ENCODE assay signal across 9 mouse cellular contexts in the genomic region with DNA sequence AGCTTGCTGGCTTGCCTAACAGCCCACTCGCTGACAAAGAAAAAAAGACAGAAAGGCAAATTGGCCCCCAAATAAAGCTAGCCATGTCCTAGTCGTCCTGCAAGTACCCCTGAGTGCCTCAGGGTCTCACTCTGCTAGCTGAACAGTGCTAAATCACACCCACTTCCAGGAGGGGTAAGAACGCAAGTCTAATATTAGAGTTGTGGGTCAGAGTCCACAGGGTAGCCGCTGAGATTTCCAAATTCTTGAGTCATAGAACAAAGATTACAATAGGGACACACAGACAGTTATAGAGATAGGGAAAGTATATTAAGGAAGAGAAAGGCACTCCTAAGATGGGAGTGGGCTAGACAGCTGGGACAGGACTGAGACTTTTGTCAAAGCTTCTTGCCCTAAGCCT. TPM values are rescaled to one million over a fixed set of nuclear protein-coding genes. Genes with fewer than 3 reads are reported as not detected.
A peak's percentile ranks its signal among the peaks of the same experiment; 100 is the strongest.
DNase-seq lines count a peak whose midpoint lies in the region; ATAC-seq and TF ChIP-seq lines count a peak whose summit lies in the region.
"Had no signal": no experiment of that assay in that cellular context is flagged by ENCODE, and none has a peak within 500 bp of the region (broad histone marks: within the 10 kb centered on the region; RNA-seq: fewer than 3 reads in every experiment).

No protein-coding gene starts in this region.

- H3K4me3 ChIP-seq in heart, embryonic 14.5 days (ENCODE audit: control insufficient read depth in 1 of 2, insufficient read depth in 1 of 2, low read depth in 1 of 2, low read length in 2 of 2), result no peak overlapping the region
- no peak overlapping the region for H3K4me3 ChIP-seq in forebrain, embryonic 16.5 days (replicated peaks; ENCODE audit: low read length)
- no peak overlapping the region for H3K4me3 ChIP-seq in liver, postnatal 0 days (ENCODE audit: low read depth, low read length)

- no peak for TF ChIP-seq EP300 in liver, postnatal 0 days (IDR thresholded peaks at IDR 0.05; ENCODE audit: low read depth)

- H3K4me2 ChIP-seq in heart, embryonic 14.5 days (ENCODE audit: low read length), result peak overlapping the region; percentile 39
- no peak overlapping the region for H3K4me2 ChIP-seq in forebrain, embryonic 16.5 days (ENCODE audit: low read length)
- H3K4me2 ChIP-seq in liver, postnatal 0 days (ENCODE audit: low read depth, low read length), result peak overlapping the region; percentile 33; the same call in 1 of the 2 replicates

- TF ChIP-seq CTCF in liver, postnatal 0 days (IDR thresholded peaks at IDR 0.05; ENCODE audit: low read depth), result no peak

- DNase-seq in heart, adult 11 months, result no peak
- DNase-seq in Muller cell, postnatal 12 days (ENCODE audit: inconsistent ontology term), result peak; percentile 27
- no peak for DNase-seq in liver, postnatal 0 days
- no peak for DNase-seq in layer of hippocampus, postnatal 10 days (ENCODE audit: low spot score in 2 of 2)
- no peak for DNase-seq in ovary, postnatal 36 days (ENCODE audit: low spot score)
- DNase-seq in adrenal gland, adult 18-20 months (ENCODE audit: low spot score in 2 of 2), result no peak

- H3K9me3 ChIP-seq in heart, embryonic 14.5 days (ENCODE audit: control insufficient read depth, low read length), result no peaks in the 10 kb centered on the region
- H3K9me3 ChIP-seq in forebrain, embryonic 16.5 days (ENCODE audit: control insufficient read depth, low read length), result no peaks in the 10 kb centered on the region
- no peaks in the 10 kb centered on the region for H3K9me3 ChIP-seq in liver, postnatal 0 days (ENCODE audit: low read length)

- H3K27me3 ChIP-seq in heart, embryonic 14.5 days (ENCODE audit: control insufficient read depth, insufficient read depth, low read length), result no peaks in the 10 kb centered on the region
- no peaks in the 10 kb centered on the region for H3K27me3 ChIP-seq in forebrain, embryonic 16.5 days (replicated peaks; ENCODE audit: control insufficient read depth, insufficient read depth, low read length)
- H3K27me3 ChIP-seq in liver, postnatal 0 days (ENCODE audit: insufficient read depth, low read length), result no peaks in the 10 kb centered on the region
- H3K27me3 ChIP-seq: CH12.LX had no signal

- H3K27ac ChIP-seq in heart, embryonic 14.5 days (replicated peaks in 1 of 2; ENCODE audit: control insufficient read depth in 1 of 2, insufficient read depth in 1 of 2, low read depth in 2 of 2, low read length in 2 of 2), result peak overlapping the region; percentile 51 to 76
- 0 out of 2 replicates have a peak overlapping the region, but pooled peaks have one; percentile 11 for H3K27ac ChIP-seq in forebrain, embryonic 16.5 days (ENCODE audit: low read length)
- peak overlapping the region; percentile 65; the same call in 1 of the 2 replicates for H3K27ac ChIP-seq in liver, postnatal 0 days (ENCODE audit: low read depth)

- peaks cover 29 to 48% of the 10 kb centered on the region in 2 experiments for H3K4me1 ChIP-seq in heart, embryonic 14.5 days (ENCODE audit: control insufficient read depth in 2 of 2, insufficient read depth in 2 of 2, low read length in 2 of 2)
- H3K4me1 ChIP-seq in forebrain, embryonic 16.5 days (replicated peaks; ENCODE audit: control insufficient read depth, insufficient read depth, low read length), result peaks cover 30% of the 10 kb centered on the region
- peaks cover 25% of the 10 kb centered on the region for H3K4me1 ChIP-seq in liver, postnatal 0 days (ENCODE audit: insufficient read depth)

- 19% methylated on average over 4 of the region's 4 CpGs for WGBS in heart, embryonic 14.5 days
- WGBS in forebrain, embryonic 16.5 days, result 41% methylated on average over 4 of the region's 4 CpGs
- 35% methylated on average over 4 of the region's 4 CpGs for WGBS in liver, postnatal 0 days (ENCODE audit: insufficient replicate concordance)

- peak overlapping the region; percentile 1; the same call in 1 of the 2 replicates for H3K9ac ChIP-seq in heart, embryonic 14.5 days (ENCODE audit: low read length)
- no peak overlapping the region for H3K9ac ChIP-seq in forebrain, embryonic 16.5 days (replicated peaks; ENCODE audit: low read depth, low read length)
- no peak overlapping the region for H3K9ac ChIP-seq in liver, postnatal 0 days (replicated peaks)

- ATAC-seq in heart, embryonic 14.5 days (ENCODE audit: insufficient number of reproducible peaks, insufficient read depth, low FRiP score, low read depth), result no peak
- ATAC-seq in forebrain, embryonic 16.5 days, result 0 out of 2 replicates have a peak, but pooled peaks have one; percentile 2
- ATAC-seq in liver, postnatal 0 days, result peak; percentile 75

- peaks cover 7% of the 10 kb centered on the region; the same call in 1 of the 2 replicates for H3K36me3 ChIP-seq in heart, embryonic 14.5 days (ENCODE audit: control insufficient read depth, insufficient read depth, low read length)
- H3K36me3 ChIP-seq in forebrain, embryonic 16.5 days (ENCODE audit: control insufficient read depth, insufficient read depth), result no peaks in the 10 kb centered on the region
- H3K36me3 ChIP-seq in liver, postnatal 0 days (replicated peaks; ENCODE audit: insufficient read depth, low read length), result peaks cover 3% of the 10 kb centered on the region; the same call in 1 of the 2 replicates

RNA-seq across cellular contexts. Expression of a gene that starts 51.5 kb away (rescaled TPM):
- polyA plus RNA-seq in heart, embryonic 14.5 days (2014; fragmentation: Nextera tagmentation; extraction: Ambion mirVana), result 15.2 and 18.4 TPM in 2 replicates
- 7.1 and 8.3 TPM in 2 replicates for polyA plus RNA-seq in forebrain, embryonic 16.5 days (2015; fragmentation: Nextera tagmentation; extraction: Ambion mirVana)
- 2.5 and 2.9 TPM in 2 replicates for polyA plus RNA-seq in liver, postnatal 0 days (2015; fragmentation: Nextera tagmentation; extraction: Ambion mirVana)
- 10 to 100 TPM; 36.2 to 36.5 TPM for total RNA-seq in layer of hippocampus, postnatal 10 days (2021)
- 10 to 100 TPM in 1 of 2 experiments, 1 to 10 TPM in 1; 9.6 to 14.1 TPM for total RNA-seq in adrenal gland, adult 18-20 months (2021)
- total RNA-seq: CH12.LX had no signal

Comparison
In these comparisons a context has a peak if more than half of its experiments do, and no peak if none do; other contexts are left out.
1. H3K27ac ChIP-seq: peak in every context shown above with its lines; median percentile 65 in liver, postnatal 0 days; 64 in heart, embryonic 14.5 days; 11 in forebrain, embryonic 16.5 days.